Mouse (Mus musculus): ENCODE data around the gene Gm45140.

DNA sequence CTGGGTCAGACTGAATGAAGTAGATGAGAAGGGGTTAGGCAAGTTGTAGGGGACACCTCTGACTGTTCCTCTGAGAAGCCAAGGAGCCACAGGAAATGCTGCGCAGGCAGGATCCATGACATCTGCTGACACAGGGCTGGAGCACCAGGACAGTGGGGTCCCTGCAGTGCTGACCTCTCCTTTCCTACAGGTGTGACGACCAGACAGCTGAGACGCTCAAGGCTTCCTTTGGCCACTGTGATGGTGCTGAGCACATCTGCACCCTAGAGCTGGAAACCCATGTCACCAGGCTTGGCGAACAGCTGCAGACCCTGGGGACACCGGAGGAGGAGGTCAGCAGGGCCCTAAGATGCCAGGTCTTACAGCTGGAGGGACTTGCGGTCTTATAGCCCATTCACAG lies 84.0 kb downstream of the Gm45140 start:
- no peak for TF ChIP-seq CTCF (IDR thresholded peaks at IDR 0.05)
- TF ChIP-seq EP300 (IDR thresholded peaks at IDR 0.05), result no peak
